Mouse (Mus musculus) left cerebral cortex, postnatal 10 days (tissue): ENCODE data around the gene Pcsk2. TPM values are rescaled to one million over a fixed set of nuclear protein-coding genes. Genes with fewer than 3 reads are reported as not detected.
A peak's percentile ranks its signal among the peaks of the same experiment; 100 is the strongest.

Experiments
- DNase-seq, 2 experiments: peaks; one replicate each; pipeline ENCODE4 v3.0.0; 2021 to 2022; ENCODE audit warnings: low spot score in 2 of 2, mixed read lengths in 1 of 2; ENCODE audit errors: extremely low spot score in 1 of 2
- intact Hi-C: fragments of 180-260 bp; cut with DNase I; formaldehyde crosslinking; loops from one replicate; pipeline ENCODE4 v1.15.1; 2025
- total RNA-seq, 2 experiments: library from RNA; stranded (reverse); gene quantifications; 2 replicates each; pipeline ENCODE4 v1.2.3; 2021

Gene Pcsk2
- total RNA-seq, 2 experiments from 2014 or later, result 167 to 168 TPM

- DNase-seq, result no peak
- intact Hi-C loops, result no loop called here
Observed at GRCm38 (mm10) chr2:143712901-143713300, 166.9 kb downstream of the Pcsk2 start.

GRCm38 (mm10) chr2:143713902-143714301 lies 167.9 kb downstream of the Pcsk2 start:
- intact Hi-C loops, result no loop called here
- no peak for DNase-seq

- no peak for DNase-seq
- intact Hi-C loops, result no loop called here
Observed at GRCm38 (mm10) chr2:143715110-143715509, 169.2 kb downstream of the Pcsk2 start.

- intact Hi-C loops, result no loop called here
- DNase-seq, result no peak
Observed at GRCm38 (mm10) chr2:143723231-143723630, 177.3 kb downstream of the Pcsk2 start.

GRCm38 (mm10) chr2:143724101-143724500 lies 178.1 kb downstream of the Pcsk2 start:
- no peak for DNase-seq
- intact Hi-C loops, result no loop called here

GRCm38 (mm10) chr2:143724720-143725119 lies 178.8 kb downstream of the Pcsk2 start:
- intact Hi-C loops, result no loop called here
- no peak for DNase-seq

- intact Hi-C loops, result no loop called here
- DNase-seq, result no peak
Observed at GRCm38 (mm10) chr2:143732501-143732900, 186.5 kb downstream of the Pcsk2 start.

- intact Hi-C loops, result no loop called here
- DNase-seq, result no peak
Observed at GRCm38 (mm10) chr2:143735442-143735841, 189.5 kb downstream of the Pcsk2 start.

GRCm38 (mm10) chr2:143739475-143740226 lies 193.7 kb downstream of the Pcsk2 start:
- intact Hi-C loops, result no loop called here

GRCm38 (mm10) chr2:143742436-143742835 lies 196.5 kb downstream of the Pcsk2 start:
- intact Hi-C loops, result no loop called here
- no peak for DNase-seq

More at GRCm38 (mm10) chr2:143739475-143740226, 193.7 kb downstream of the Pcsk2 start:
- DNase-seq, result no peak

- intact Hi-C loops, result no loop called here
- no peak for DNase-seq
Observed at GRCm38 (mm10) chr2:143743081-143743480, 197.1 kb downstream of the Pcsk2 start.

- intact Hi-C loops, result no loop called here
- DNase-seq, result no peak
Observed at GRCm38 (mm10) chr2:143752051-143752788, 206.3 kb downstream of the Pcsk2 start.

GRCm38 (mm10) chr2:143776448-143776847 lies 230.5 kb downstream of the Pcsk2 start:
- intact Hi-C loops, result loop anchor here (5.0 kb wide), 1 partner anchor 659 kb away; no protein-coding TSS in a partner anchor
- DNase-seq, result peak in 1 of 2 experiments; percentile 48

- intact Hi-C loops, result no loop called here
- DNase-seq, result no peak
Observed at GRCm38 (mm10) chr2:143780310-143780709, 234.4 kb downstream of the Pcsk2 start.

- intact Hi-C loops, result no loop called here
- no peak for DNase-seq
Observed at GRCm38 (mm10) chr2:143789911-143790310, 244.0 kb downstream of the Pcsk2 start.

- DNase-seq, result peak in 1 of 2 experiments; percentile 11
- intact Hi-C loops, result no loop called here
Observed at GRCm38 (mm10) chr2:143795858-143796257, 249.9 kb downstream of the Pcsk2 start.

GRCm38 (mm10) chr2:143796335-143797013 lies 250.5 kb downstream of the Pcsk2 start:
- intact Hi-C loops, result no loop called here

GRCm38 (mm10) chr2:143801097-143801496 lies 255.1 kb downstream of the Pcsk2 start:
- intact Hi-C loops, result no loop called here
- no peak for DNase-seq

More at GRCm38 (mm10) chr2:143796335-143797013, 250.5 kb downstream of the Pcsk2 start:
- DNase-seq, result no peak

- intact Hi-C loops, result no loop called here
- no peak for DNase-seq
Observed at GRCm38 (mm10) chr2:143806140-143806923, 260.4 kb downstream of the Pcsk2 start.
